Mouse (Mus musculus) kidney, adult 2 months (tissue): ENCODE data around the gene Traf1.

Source experiments
- CTCF ChIP-seq: fragments of 200-500 bp; conservative IDR thresholded peaks from 2 replicates; pipeline ENCODE4 v1.5.1; 2011; ENCODE audit warnings: low read depth, mild to moderate bottlenecking, control low read depth, low read length, moderate library complexity, mixed read lengths; ENCODE audit not compliant: insufficient read depth, insufficient read length
- POLR2A ChIP-seq: fragments of 200-500 bp; IDR thresholded peaks from one replicate; pipeline ENCODE4 v1.6.1; 2011; ENCODE audit warnings: low read depth, low read length, control low read depth

DNA sequence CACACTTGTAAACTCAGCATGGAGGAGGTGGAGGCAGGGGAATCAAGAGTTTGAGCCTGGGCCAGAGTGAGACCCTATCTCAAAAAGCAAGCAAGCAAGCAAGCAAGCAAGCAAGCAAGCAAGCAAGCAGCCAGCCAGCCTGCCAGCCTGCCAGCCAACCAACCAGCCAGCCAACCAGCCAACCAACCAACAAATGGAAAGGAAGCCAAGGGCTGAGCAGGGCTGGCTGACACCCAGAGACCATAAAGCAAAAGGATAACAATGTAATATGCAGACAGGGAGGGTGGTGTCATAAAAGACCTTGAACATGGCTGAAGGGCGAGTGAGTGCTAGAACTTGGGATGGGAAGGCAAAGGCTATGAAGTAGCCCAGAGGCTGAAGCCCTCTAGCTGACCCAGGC lies 61.2 kb downstream of the Traf1 start:
- TF ChIP-seq POLR2A = no peak
- TF ChIP-seq CTCF = no peak
